12 mouse cellular contexts compared by ENCODE assay signal in the genomic region with DNA sequence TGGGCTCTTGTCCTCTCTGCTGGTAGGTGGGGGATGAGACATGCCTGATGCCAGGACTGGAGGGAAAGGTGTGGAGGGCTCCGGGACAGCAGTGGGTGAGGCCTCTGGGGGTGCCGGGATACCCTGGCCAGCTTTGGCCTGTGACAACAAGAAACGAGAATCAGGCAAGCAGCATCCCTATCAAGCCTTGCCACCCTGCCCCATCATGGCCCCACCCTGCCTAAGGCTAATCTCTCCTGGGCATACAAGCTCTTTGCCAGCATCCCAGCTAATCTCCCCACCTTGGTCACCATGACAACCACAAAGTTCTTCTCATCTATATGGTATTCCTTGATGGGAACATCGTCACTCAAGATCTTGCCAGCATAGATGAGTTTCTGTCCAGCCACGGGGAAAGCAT. TPM values are rescaled to one million over a fixed set of nuclear protein-coding genes. Genes with fewer than 3 reads are reported as not detected.
DNase-seq lines count a peak whose midpoint lies in the region; ATAC-seq and TF ChIP-seq lines count a peak whose summit lies in the region.
"Had no signal": no experiment of that assay in that cellular context is flagged by ENCODE, and none has a peak within 500 bp of the region (broad histone marks: within the 10 kb centered on the region; RNA-seq: fewer than 3 reads in every experiment).

No protein-coding gene starts in this region.

- H3K4me1 ChIP-seq in kidney, embryonic 15.5 days: peaks cover 65% of the 10 kb centered on the region
- H3K4me1 ChIP-seq in kidney, adult 2 months (ENCODE audit: control insufficient read depth, insufficient read depth, low read length): peaks cover under 1% of the 10 kb centered on the region; the same call in 1 of the 2 replicates
- H3K4me1 ChIP-seq in embryonic facial prominence, embryonic 10.5 days: peaks cover 45% of the 10 kb centered on the region
- peaks cover 73% of the 10 kb centered on the region for H3K4me1 ChIP-seq in limb, embryonic 13.5 days

- no peaks in the 10 kb centered on the region for H3K9me3 ChIP-seq in kidney, embryonic 15.5 days (replicated peaks)
- H3K9me3 ChIP-seq in embryonic facial prominence, embryonic 10.5 days: no peaks in the 10 kb centered on the region
- H3K9me3 ChIP-seq in limb, embryonic 13.5 days: no peaks in the 10 kb centered on the region
- H3K9me3 ChIP-seq: midbrain, embryonic 13.5 days had no signal

- H3K9ac ChIP-seq in kidney, embryonic 15.5 days: no peak overlapping the region
- H3K9ac ChIP-seq in limb, embryonic 13.5 days: peak overlapping the region; percentile 13; the same call in 1 of the 2 replicates

- DNase-seq in kidney, adult 2 months: no peak
- DNase-seq in embryonic facial prominence, embryonic 10.5 days (ENCODE audit: low spot score): no peak
- peak; percentile 67 to 68 for DNase-seq in spleen, postnatal 14 days (ENCODE audit: low spot score in 2 of 2)
- no peak for DNase-seq in layer of hippocampus, adult 9-11 months
- DNase-seq in cerebellum, postnatal 4 days (ENCODE audit: low spot score in 2 of 2): no peak
- DNase-seq: adrenal gland, postnatal 36 days; cerebellum, adult 9-11 months; kidney, postnatal 14 days; right cerebral cortex, adult 18-20 months had no signal

- H3K4me3 ChIP-seq in kidney, embryonic 15.5 days (replicated peaks): no peak overlapping the region
- H3K4me3 ChIP-seq in kidney, adult 2 months (ENCODE audit: insufficient read depth, low read depth, low read length): no peak overlapping the region
- peak overlapping the region; percentile 23; the same call in 1 of the 2 replicates for H3K4me3 ChIP-seq in embryonic facial prominence, embryonic 10.5 days
- H3K4me3 ChIP-seq in limb, embryonic 13.5 days: peak overlapping the region; percentile 1; the same call in 1 of the 2 replicates

- WGBS in kidney, embryonic 15.5 days: 86% methylated on average over 5 of the region's 5 CpGs
- WGBS in kidney, adult 2 months: 84% methylated on average over 5 of the region's 5 CpGs
- 93% methylated on average over 5 of the region's 5 CpGs for WGBS in embryonic facial prominence, embryonic 10.5 days
- WGBS in limb, embryonic 13.5 days: 92% methylated on average over 5 of the region's 5 CpGs

- no peak for TF ChIP-seq CTCF in kidney, adult 2 months (conservative IDR thresholded peaks at IDR 0.05; ENCODE audit: insufficient read depth, insufficient read length, low read depth, low read length)

- peaks cover 81% of the 10 kb centered on the region for H3K36me3 ChIP-seq in kidney, embryonic 15.5 days
- peaks cover 10% of the 10 kb centered on the region for H3K36me3 ChIP-seq in kidney, adult 2 months (ENCODE audit: control insufficient read depth, insufficient read depth, low read length)
- H3K36me3 ChIP-seq in embryonic facial prominence, embryonic 10.5 days (replicated peaks): peaks cover 85% of the 10 kb centered on the region
- peaks cover 83% of the 10 kb centered on the region for H3K36me3 ChIP-seq in limb, embryonic 13.5 days

- no peak overlapping the region for H3K4me2 ChIP-seq in kidney, embryonic 15.5 days
- no peak overlapping the region for H3K4me2 ChIP-seq in limb, embryonic 13.5 days (replicated peaks)

- peak; percentile 33; the same call in 1 of the 2 replicates for ATAC-seq in kidney, embryonic 15.5 days (replicated peaks; ENCODE audit: low FRiP score)
- no peak for ATAC-seq in limb, embryonic 13.5 days (ENCODE audit: low FRiP score, low read depth)
- ATAC-seq: midbrain, embryonic 13.5 days had no signal

- no peaks in the 10 kb centered on the region for H3K27me3 ChIP-seq in kidney, embryonic 15.5 days
- no peaks in the 10 kb centered on the region for H3K27me3 ChIP-seq in kidney, adult 2 months (replicated peaks; ENCODE audit: control insufficient read depth, insufficient read depth, low read length)
- H3K27me3 ChIP-seq in embryonic facial prominence, embryonic 10.5 days (replicated peaks; ENCODE audit: low read depth, poor library complexity, severe bottlenecking): no peaks in the 10 kb centered on the region
- H3K27me3 ChIP-seq in limb, embryonic 13.5 days: no peaks in the 10 kb centered on the region
- H3K27me3 ChIP-seq: midbrain, embryonic 13.5 days had no signal

- H3K27ac ChIP-seq in kidney, embryonic 15.5 days: no peak overlapping the region
- no peak overlapping the region for H3K27ac ChIP-seq in kidney, adult 2 months (ENCODE audit: insufficient read depth, low read depth, low read length)
- H3K27ac ChIP-seq in embryonic facial prominence, embryonic 10.5 days (replicated peaks): peak overlapping the region; percentile 70; the same call in 1 of the 2 replicates
- no peak overlapping the region; the same call in 1 of the 2 replicates for H3K27ac ChIP-seq in limb, embryonic 13.5 days
- H3K27ac ChIP-seq: midbrain, embryonic 13.5 days had no signal

- no peak for TF ChIP-seq POLR2A in kidney, adult 2 months (IDR thresholded peaks at IDR 0.05; ENCODE audit: low read depth, low read length)

RNA-seq across cellular contexts. Expression of gene Rad23a, which starts 2.0 kb away (rescaled TPM):
- polyA plus RNA-seq in kidney, embryonic 15.5 days (2015; fragmentation: Nextera tagmentation; extraction: Ambion mirVana): 112 and 122 TPM in 2 replicates
- polyA plus RNA-seq in kidney, adult 2 months (2012; rRNA removed): 73.0 TPM in 2 replicates
- 112 and 122 TPM in 2 replicates for polyA plus RNA-seq in embryonic facial prominence, embryonic 10.5 days (2016; fragmentation: Nextera tagmentation; extraction: Ambion mirVana)
- 106 TPM in 2 replicates for polyA plus RNA-seq in limb, embryonic 13.5 days (2015; fragmentation: Nextera tagmentation; extraction: Ambion mirVana)

RNA-seq across cellular contexts. Expression of gene Gadd45gip1, which starts 7.2 kb away (rescaled TPM):
- polyA plus RNA-seq in kidney, embryonic 15.5 days (2015; fragmentation: Nextera tagmentation; extraction: Ambion mirVana): 52.6 and 53.0 TPM in 2 replicates
- 24.2 and 41.0 TPM in 2 replicates for polyA plus RNA-seq in kidney, adult 2 months (2012; rRNA removed)
- 45.2 and 47.3 TPM in 2 replicates for polyA plus RNA-seq in embryonic facial prominence, embryonic 10.5 days (2016; fragmentation: Nextera tagmentation; extraction: Ambion mirVana)
- polyA plus RNA-seq in limb, embryonic 13.5 days (2015; fragmentation: Nextera tagmentation; extraction: Ambion mirVana): 48.1 and 48.4 TPM in 2 replicates

RNA-seq across cellular contexts. Expression of gene Calr, which starts 8.2 kb away (rescaled TPM):
- 1,039 and 1,041 TPM in 2 replicates for polyA plus RNA-seq in kidney, embryonic 15.5 days (2015; fragmentation: Nextera tagmentation; extraction: Ambion mirVana)
- polyA plus RNA-seq in kidney, adult 2 months (2012; rRNA removed): 316 and 337 TPM in 2 replicates
- polyA plus RNA-seq in embryonic facial prominence, embryonic 10.5 days (2016; fragmentation: Nextera tagmentation; extraction: Ambion mirVana): 758 and 801 TPM in 2 replicates
- polyA plus RNA-seq in limb, embryonic 13.5 days (2015; fragmentation: Nextera tagmentation; extraction: Ambion mirVana): 943 and 1,018 TPM in 2 replicates

RNA-seq across cellular contexts. Expression of gene Dand5, which starts 15.9 kb away (rescaled TPM):
- 6.3 and 7.0 TPM in 2 replicates for polyA plus RNA-seq in kidney, embryonic 15.5 days (2015; fragmentation: Nextera tagmentation; extraction: Ambion mirVana)
- 4.4 and 4.5 TPM in 2 replicates for polyA plus RNA-seq in kidney, adult 2 months (2012; rRNA removed)
- polyA plus RNA-seq in embryonic facial prominence, embryonic 10.5 days (2016; fragmentation: Nextera tagmentation; extraction: Ambion mirVana): 2.8 and 3.0 TPM in 2 replicates
- polyA plus RNA-seq in limb, embryonic 13.5 days (2015; fragmentation: Nextera tagmentation; extraction: Ambion mirVana): 6.3 TPM in 2 replicates

RNA-seq across cellular contexts. Expression of gene Farsa, which starts 18.3 kb away (rescaled TPM):
- polyA plus RNA-seq in kidney, embryonic 15.5 days (2015; fragmentation: Nextera tagmentation; extraction: Ambion mirVana): 102 and 103 TPM in 2 replicates
- polyA plus RNA-seq in kidney, adult 2 months (2012; rRNA removed): 37.5 and 37.6 TPM in 2 replicates
- polyA plus RNA-seq in embryonic facial prominence, embryonic 10.5 days (2016; fragmentation: Nextera tagmentation; extraction: Ambion mirVana): 133 and 138 TPM in 2 replicates
- polyA plus RNA-seq in limb, embryonic 13.5 days (2015; fragmentation: Nextera tagmentation; extraction: Ambion mirVana): 108 and 109 TPM in 2 replicates

Comparison
In these comparisons a context has a peak if more than half of its experiments do, and no peak if none do; other contexts are left out.
1. H3K4me3 ChIP-seq: peak in embryonic facial prominence, embryonic 10.5 days (single experiment) and limb, embryonic 13.5 days (single experiment); none in kidney, embryonic 15.5 days (single experiment) and kidney, adult 2 months (single experiment).
2. DNase-seq: peak in spleen, postnatal 14 days (2 of 2); none in kidney, adult 2 months (single experiment), embryonic facial prominence, embryonic 10.5 days (single experiment), layer of hippocampus, adult 9-11 months (single experiment) and cerebellum, postnatal 4 days (0 of 2).